Mouse (Mus musculus) kidney, postnatal 0 days (tissue): ENCODE measurements around the gene Best1. TPM values are rescaled to one million over a fixed set of nuclear protein-coding genes. Genes with fewer than 3 reads are reported as not detected.

ENCODE experiments used
- ATAC-seq: fragments of 200-750 bp; cut with Nextera tagmentation; replicated peaks from 2 replicates; pipeline ENCODE4 v1.8.0; 2017; ENCODE audit warnings: low read depth, moderate number of reproducible peaks, moderate TSS enrichment, moderate library complexity; ENCODE audit not compliant: low FRiP score
- DNase-seq: peaks from one replicate; pipeline ENCODE4 v3.0.0-alpha.2; 2016; ENCODE audit warnings: low spot score
- H3K27ac ChIP-seq: fragments of 300-500 bp; sonication (generic); 2 replicates; pipeline ENCODE4 v1.5.1; 2014; ENCODE audit warnings: mild to moderate bottlenecking
- H3K27me3 ChIP-seq: fragments of 300-500 bp; sonication (generic); 2 replicates; pipeline ENCODE4 v1.6.1; 2014; ENCODE audit warnings: low read length, mixed read lengths; ENCODE audit not compliant: insufficient read depth
- H3K36me3 ChIP-seq: fragments of 300-500 bp; sonication (generic); 2 replicates; pipeline ENCODE4 v1.6.1; 2014; ENCODE audit warnings: low read length, mixed read lengths; ENCODE audit not compliant: insufficient read depth
- H3K4me1 ChIP-seq: fragments of 300-500 bp; sonication (generic); replicated peaks from 2 replicates; pipeline ENCODE4 v1.6.1; 2014; ENCODE audit warnings: antibody characterized with exemption, low read length, mixed read lengths; ENCODE audit not compliant: insufficient read depth
- H3K4me2 ChIP-seq: fragments of 300-500 bp; sonication (generic); 2 replicates; pipeline ENCODE4 v1.6.1; 2014; ENCODE audit warnings: mild to moderate bottlenecking, low read length, moderate library complexity, mixed read lengths
- H3K4me3 ChIP-seq: fragments of 300-500 bp; sonication (generic); replicated peaks from 2 replicates; pipeline ENCODE4 v1.5.1; 2014; ENCODE audit warnings: low read depth, low read length
- H3K9ac ChIP-seq: fragments of 300-500 bp; sonication (generic); 2 replicates; pipeline ENCODE4 v1.6.1; 2014; ENCODE audit warnings: low read depth, low read length
- H3K9me3 ChIP-seq: fragments of 300-500 bp; sonication (generic); replicated peaks from 2 replicates; pipeline ENCODE4 v1.6.1; 2016; ENCODE audit warnings: low read length, inconsistent platforms, mixed read lengths
- CTCF ChIP-seq: IDR thresholded peaks from 2 replicates; pipeline ENCODE4 v1.5.1; 2016; ENCODE audit warnings: antibody characterized with exemption, low read depth, mild to moderate bottlenecking, moderate library complexity
- WGBS: fragments of 180-500 bp; shearing (Covaris S2); extraction: QIAGEN DNeasy Blood & Tissue Kit; methylation state at CpG from one replicate; pipeline ENCODE4 v1.1.7; 2014; 5-methylcytosine and 5-hydroxymethylcytosine counted together
- polyA plus RNA-seq: library from polyadenylated mRNA; unstranded; fragments of >200 nt; fragmentation: Nextera tagmentation; extraction: Ambion mirVana; gene quantifications from 2 replicates; pipeline ENCODE4 v1.2.1, GENCODE M21; 2015

The Best1 gene
- polyA plus RNA-seq, result 1.8 and 3.3 TPM in 2 replicates

GRCm38 (mm10) chr19:10001206-10001969 is at the start of gene Best1, which contains the start of gene Rab3il1:
Gene Best1 (minus strand): TSS chr19:10001633.
Gene Rab3il1 (plus strand): TSS chr19:10001669.
- H3K4me2 ChIP-seq, result no peak within 1 kb of the TSS
- H3K27ac ChIP-seq, result no peak within 1 kb of the TSS
- no peak for DNase-seq
- H3K36me3 ChIP-seq, result no peaks in the 10 kb centered on the region
- no peak for TF ChIP-seq CTCF
- no peak within 1 kb of the TSS for H3K9ac ChIP-seq
- no peaks in the 10 kb centered on the region for H3K4me1 ChIP-seq
- ATAC-seq, result no peak
- 61% methylated on average over 7 of the region's 7 CpGs for WGBS
- no peak within 1 kb of the TSS for H3K4me3 ChIP-seq
- no peaks in the 10 kb centered on the region for H3K9me3 ChIP-seq
- no peaks in the 10 kb centered on the region for H3K27me3 ChIP-seq

- Histone ChIP-seq H3K27ac (no peak overlapping the region), H3K4me3 (no peak overlapping the region), H3K9me3 (no peaks in the 10 kb centered on the region), H3K36me3 (peaks cover 5% of the 10 kb centered on the region; the same call in 1 of the 2 replicates), H3K4me2 (no peak overlapping the region), H3K4me1 (no peaks in the 10 kb centered on the region), H3K27me3 (no peaks in the 10 kb centered on the region), H3K9ac (no peak overlapping the region)
- ATAC-seq (no peak), DNase-seq (no peak)
- WGBS, result 94% methylated on average over 2 of the region's 2 CpGs
- TF ChIP-seq CTCF, result no peak
These were observed 49.0 kb upstream of the Best1 start for GRCm38 (mm10) chr19:10050438-10050837.

- Histone ChIP-seq H3K4me1 (no peaks in the 10 kb centered on the region), H3K27ac (no peak overlapping the region), H3K4me2 (no peak overlapping the region), H3K9me3 (no peaks in the 10 kb centered on the region), H3K9ac (no peak overlapping the region), H3K4me3 (no peak overlapping the region), H3K27me3 (no peaks in the 10 kb centered on the region), H3K36me3 (peaks cover 5% of the 10 kb centered on the region; the same call in 1 of the 2 replicates)
- no peak for DNase-seq
- ATAC-seq, result no peak
- no peak for TF ChIP-seq CTCF
These were observed 48.1 kb upstream of the Best1 start for GRCm38 (mm10) chr19:10049533-10049932.

- no peak overlapping the region for H3K4me2 ChIP-seq
- no peaks in the 10 kb centered on the region for H3K9me3 ChIP-seq
- H3K27ac ChIP-seq, result no peak overlapping the region
- DNase-seq, result no peak
- H3K4me1 ChIP-seq, result peaks cover 5% of the 10 kb centered on the region; the same call in 1 of the 2 replicates
- 34% methylated on average over 3 of the region's 3 CpGs for WGBS
- H3K27me3 ChIP-seq, result no peaks in the 10 kb centered on the region
- H3K9ac ChIP-seq, result no peak overlapping the region
- no peaks in the 10 kb centered on the region for H3K36me3 ChIP-seq
- ATAC-seq, result no peak
- H3K4me3 ChIP-seq, result no peak overlapping the region
- no peak for TF ChIP-seq CTCF
These were observed 45.5 kb upstream of the Best1 start for GRCm38 (mm10) chr19:10046983-10047382.

GRCm38 (mm10) chr19:10046346-10046745 is 44.9 kb upstream of the Best1 start:
- no peaks in the 10 kb centered on the region for H3K36me3 ChIP-seq
- ATAC-seq (no peak), DNase-seq (no peak)
- H3K4me3 ChIP-seq, result no peak overlapping the region
- WGBS, result 33% methylated on average over 4 of the region's 4 CpGs
- H3K4me2 ChIP-seq, result no peak overlapping the region
- H3K4me1 ChIP-seq, result peaks cover 5% of the 10 kb centered on the region; the same call in 1 of the 2 replicates
- no peak overlapping the region for H3K9ac ChIP-seq
- TF ChIP-seq CTCF, result no peak
- no peaks in the 10 kb centered on the region for H3K27me3 ChIP-seq
- H3K27ac ChIP-seq, result no peak overlapping the region
- no peaks in the 10 kb centered on the region for H3K9me3 ChIP-seq

GRCm38 (mm10) chr19:10045707-10046106 is 44.3 kb upstream of the Best1 start:
- DNase-seq (no peak), ATAC-seq (no peak)
- Histone ChIP-seq H3K36me3 (no peaks in the 10 kb centered on the region), H3K27me3 (no peaks in the 10 kb centered on the region), H3K4me1 (peaks cover 5% of the 10 kb centered on the region; the same call in 1 of the 2 replicates), H3K9ac (no peak overlapping the region), H3K4me3 (no peak overlapping the region), H3K27ac (no peak overlapping the region), H3K9me3 (no peaks in the 10 kb centered on the region), H3K4me2 (no peak overlapping the region)
- WGBS, result 82% methylated on average over 2 of the region's 2 CpGs
- no peak for TF ChIP-seq CTCF
